Mouse (Mus musculus) kidney, adult 2 months (tissue): ENCODE measurements around the gene Mybbp1a. TPM values are rescaled to one million over a fixed set of nuclear protein-coding genes. Genes with fewer than 3 reads are reported as not detected.
A peak's percentile ranks its signal among the peaks of the same experiment; 100 is the strongest.

Source experiments
- DNase-seq: peaks from one replicate; pipeline ENCODE4 v3.0.0; 2021
- H3K27ac ChIP-seq: fragments of 200-500 bp; 2 replicates; pipeline ENCODE4 v1.5.1; 2012; ENCODE audit warnings: low read depth, low read length, control low read depth, inconsistent platforms; ENCODE audit not compliant: insufficient read depth
- H3K27me3 ChIP-seq: fragments of 200-500 bp; replicated peaks from 2 replicates; pipeline ENCODE4 v1.6.1; 2012; ENCODE audit warnings: mild to moderate bottlenecking, moderate library complexity, low read length, inconsistent platforms; ENCODE audit not compliant: control insufficient read depth, insufficient read depth
- H3K36me3 ChIP-seq: fragments of 200-500 bp; 2 replicates; pipeline ENCODE4 v1.6.1; 2012; ENCODE audit warnings: mild to moderate bottlenecking, moderate library complexity, low read length, inconsistent platforms; ENCODE audit not compliant: control insufficient read depth, insufficient read depth
- H3K4me1 ChIP-seq: fragments of 200-500 bp; 2 replicates; pipeline ENCODE4 v1.6.1; 2011; ENCODE audit warnings: low read length; ENCODE audit not compliant: control insufficient read depth, insufficient read depth
- H3K4me3 ChIP-seq: fragments of 200-500 bp; 2 replicates; pipeline ENCODE4 v1.5.1; 2011; ENCODE audit warnings: mild to moderate bottlenecking, low read depth, low read length, control low read depth; ENCODE audit not compliant: insufficient read depth
- CTCF ChIP-seq: fragments of 200-500 bp; conservative IDR thresholded peaks from 2 replicates; pipeline ENCODE4 v1.5.1; 2011; ENCODE audit warnings: low read depth, mild to moderate bottlenecking, control low read depth, low read length, moderate library complexity, mixed read lengths; ENCODE audit not compliant: insufficient read depth, insufficient read length
- POLR2A ChIP-seq: fragments of 200-500 bp; IDR thresholded peaks from one replicate; pipeline ENCODE4 v1.6.1; 2011; ENCODE audit warnings: low read depth, low read length, control low read depth
- WGBS: fragments of 180-500 bp; shearing (Covaris S2); methylation state at CpG from one replicate; pipeline ENCODE4 v1.1.7; 2018; 5-methylcytosine and 5-hydroxymethylcytosine counted together
- polyA plus RNA-seq: library from polyadenylated mRNA; depleted of rRNA; stranded (reverse); fragments of >200 nt; gene quantifications from 2 replicates; pipeline ENCODE4 v1.2.3, GENCODE M21; 2012

The Mybbp1a gene
- polyA plus RNA-seq, 1 experiment: 27.0 TPM

- Histone ChIP-seq H3K27me3 (no peaks in the 10 kb centered on the region), H3K27ac (no peak overlapping the region), H3K4me3 (no peak overlapping the region), H3K4me1 (no peaks in the 10 kb centered on the region), H3K36me3 (no peaks in the 10 kb centered on the region)
- no peak for DNase-seq
- 66% methylated on average over 5 of the region's 5 CpGs for WGBS
- no peak for TF ChIP-seq CTCF
- TF ChIP-seq POLR2A: no peak
Measured at GRCm38 (mm10) chr11:72487171-72487570, 46.0 kb downstream of the Mybbp1a start.

GRCm38 (mm10) chr11:72487739-72488138 lies 46.6 kb downstream of the Mybbp1a start:
- Histone ChIP-seq H3K4me3 (no peak overlapping the region; the same call in 1 of the 2 replicates), H3K4me1 (no peaks in the 10 kb centered on the region), H3K36me3 (no peaks in the 10 kb centered on the region), H3K27me3 (no peaks in the 10 kb centered on the region), H3K27ac (no peak overlapping the region)
- TF ChIP-seq CTCF (no peak), POLR2A (no peak)
- 85% methylated on average over 2 of the region's 2 CpGs for WGBS
- DNase-seq: no peak

- Histone ChIP-seq H3K27me3 (no peaks in the 10 kb centered on the region), H3K36me3 (no peaks in the 10 kb centered on the region), H3K4me3 (peak overlapping the region; percentile 67), H3K27ac (no peak overlapping the region), H3K4me1 (no peaks in the 10 kb centered on the region)
- under 1% methylated on average over 38 of the region's 38 CpGs for WGBS
- no peak for DNase-seq
- no peak for TF ChIP-seq POLR2A
- TF ChIP-seq CTCF: no peak
Measured at GRCm38 (mm10) chr11:72488753-72489271, 47.7 kb downstream of the Mybbp1a start.

- 1% methylated on average over 33 of the region's 42 CpGs for WGBS
- TF ChIP-seq POLR2A (no peak), CTCF (no peak)
- Histone ChIP-seq H3K27ac (no peak overlapping the region), H3K27me3 (no peaks in the 10 kb centered on the region), H3K36me3 (no peaks in the 10 kb centered on the region), H3K4me1 (no peaks in the 10 kb centered on the region; the same call in 1 of the 2 replicates), H3K4me3 (peak overlapping the region; percentile 67)
- no peak for DNase-seq
Measured at GRCm38 (mm10) chr11:72489397-72489796, 48.2 kb downstream of the Mybbp1a start.

GRCm38 (mm10) chr11:72489881-72490301 lies 48.7 kb downstream of the Mybbp1a start, which contains the start of gene Spns2:
Gene Spns2, minus strand, starts transcription at chr11:72489904.
- TF ChIP-seq POLR2A (no peak), CTCF (peak; percentile 42)
- DNase-seq: peak; percentile 96
- Histone ChIP-seq H3K4me3 (peak within 1 kb of the TSS; percentile 67), H3K36me3 (no peaks in the 10 kb centered on the region), H3K27ac (no peak within 1 kb of the TSS), H3K4me1 (no peaks in the 10 kb centered on the region; the same call in 1 of the 2 replicates), H3K27me3 (no peaks in the 10 kb centered on the region)
- WGBS: under 1% methylated on average over 42 of the region's 42 CpGs

- Histone ChIP-seq H3K36me3 (no peaks in the 10 kb centered on the region), H3K27ac (no peak overlapping the region), H3K4me3 (no peak overlapping the region), H3K4me1 (no peaks in the 10 kb centered on the region; the same call in 1 of the 2 replicates), H3K27me3 (no peaks in the 10 kb centered on the region)
- DNase-seq: no peak
- TF ChIP-seq POLR2A (no peak), CTCF (no peak)
- 67% methylated on average over 15 of the region's 15 CpGs for WGBS
Measured at GRCm38 (mm10) chr11:72491130-72491960, 50.2 kb downstream of the Mybbp1a start.
